Mouse (Mus musculus): ENCODE results near the gene Il5ra.

GRCm38 (mm10) chr6:106758299-106758698 is 9.5 kb upstream of the Il5ra start:
- TF ChIP-seq POLR2A (IDR thresholded peaks at IDR 0.05; ENCODE audit: extremely low read depth, insufficient read depth, low read length) (no peak), CTCF (IDR thresholded peaks at IDR 0.05; ENCODE audit: extremely low read depth, insufficient read depth, low read length) (no peak)

Measured in cortical plate, adult 2 months (tissue).